ENCODE assay signal across 19 mouse cellular contexts in genomic region chr5:27874211-27874610, GRCm38 (mm10). TPM values are rescaled to one million over a fixed set of nuclear protein-coding genes. Genes with fewer than 3 reads are reported as not detected.
DNase-seq lines count a peak whose midpoint lies in the region; ATAC-seq lines count a peak whose summit lies in the region.
"Had no signal": no experiment of that assay in that cellular context is flagged by ENCODE, and none has a peak within 500 bp of the region (broad histone marks: within the 10 kb centered on the region; RNA-seq: fewer than 3 reads in every experiment).

No protein-coding gene starts in this region.

- peak overlapping the region; percentile 67 for H3K27ac ChIP-seq in midbrain, embryonic 13.5 days
- H3K27ac ChIP-seq in midbrain, embryonic 11.5 days (ENCODE audit: low read depth, low read length): no peak overlapping the region
- H3K27ac ChIP-seq in forebrain, embryonic 15.5 days (replicated peaks): peak overlapping the region; percentile 55; the same call in 1 of the 2 replicates
- 0 out of 2 replicates have a peak overlapping the region, but pooled peaks have one; percentile 56 for H3K27ac ChIP-seq in hindbrain, embryonic 10.5 days
- H3K27ac ChIP-seq in neural tube, embryonic 14.5 days (ENCODE audit: low read depth, low read length): 0 out of 2 replicates have a peak overlapping the region, but pooled peaks have one; percentile 1
- H3K27ac ChIP-seq: embryonic facial prominence, embryonic 10.5 days had no signal

- no peak overlapping the region for H3K9ac ChIP-seq in midbrain, embryonic 13.5 days (replicated peaks)
- no peak overlapping the region for H3K9ac ChIP-seq in midbrain, embryonic 11.5 days (ENCODE audit: low read length)
- no peak overlapping the region for H3K9ac ChIP-seq in forebrain, embryonic 15.5 days (replicated peaks)
- no peak overlapping the region for H3K9ac ChIP-seq in neural tube, embryonic 14.5 days (replicated peaks; ENCODE audit: low read depth, low read length)
- H3K9ac ChIP-seq: liver, postnatal 0 days had no signal

- no peak overlapping the region for H3K4me3 ChIP-seq in midbrain, embryonic 13.5 days (replicated peaks)
- H3K4me3 ChIP-seq in midbrain, embryonic 11.5 days (ENCODE audit: low read depth, low read length): no peak overlapping the region
- no peak overlapping the region for H3K4me3 ChIP-seq in forebrain, embryonic 15.5 days
- H3K4me3 ChIP-seq in hindbrain, embryonic 10.5 days: no peak overlapping the region
- no peak overlapping the region for H3K4me3 ChIP-seq in neural tube, embryonic 14.5 days (ENCODE audit: low read depth, low read length)
- H3K4me3 ChIP-seq: embryonic facial prominence, embryonic 10.5 days; erythroblast, embryonic 14.5 days; megakaryocyte, embryonic 14.5 days had no signal

- DNase-seq in midbrain, embryonic 11.5 days (ENCODE audit: low spot score, missing footprints): no peak
- DNase-seq in hindbrain, embryonic 10.5 days (ENCODE audit: low spot score): no peak
- no peak for DNase-seq in kidney, postnatal 4 days
- DNase-seq in cerebellum, adult 11-12 months: no peak
- DNase-seq: heart, adult 18-20 months; kidney, adult 18-20 months; kidney, postnatal 14 days; liver; liver, postnatal 0 days; lung, postnatal 14 days; spleen, adult 18-20 months had no signal

- no peaks in the 10 kb centered on the region for H3K27me3 ChIP-seq in midbrain, embryonic 13.5 days
- H3K27me3 ChIP-seq in midbrain, embryonic 11.5 days (ENCODE audit: control insufficient read depth, insufficient read depth, low read length): no peaks in the 10 kb centered on the region
- H3K27me3 ChIP-seq in forebrain, embryonic 15.5 days: no peaks in the 10 kb centered on the region
- no peaks in the 10 kb centered on the region for H3K27me3 ChIP-seq in hindbrain, embryonic 10.5 days (ENCODE audit: insufficient read depth, poor library complexity, severe bottlenecking)
- H3K27me3 ChIP-seq in neural tube, embryonic 14.5 days (ENCODE audit: control insufficient read depth, insufficient read depth, low read length): no peaks in the 10 kb centered on the region

- H3K9me3 ChIP-seq in midbrain, embryonic 13.5 days: no peaks in the 10 kb centered on the region
- H3K9me3 ChIP-seq in midbrain, embryonic 11.5 days (ENCODE audit: control insufficient read depth, low read length): no peaks in the 10 kb centered on the region
- H3K9me3 ChIP-seq in forebrain, embryonic 15.5 days: no peaks in the 10 kb centered on the region
- no peaks in the 10 kb centered on the region for H3K9me3 ChIP-seq in hindbrain, embryonic 10.5 days
- H3K9me3 ChIP-seq in neural tube, embryonic 14.5 days (ENCODE audit: control insufficient read depth, low read length): no peaks in the 10 kb centered on the region
- H3K9me3 ChIP-seq: embryonic facial prominence, embryonic 10.5 days; megakaryocyte, embryonic 14.5 days had no signal

- H3K4me1 ChIP-seq in midbrain, embryonic 13.5 days (replicated peaks): peaks cover 25% of the 10 kb centered on the region
- peaks cover 4% of the 10 kb centered on the region for H3K4me1 ChIP-seq in midbrain, embryonic 11.5 days (ENCODE audit: control insufficient read depth, insufficient read depth, low read length)
- peaks cover 14% of the 10 kb centered on the region for H3K4me1 ChIP-seq in forebrain, embryonic 15.5 days
- peaks cover 23% of the 10 kb centered on the region for H3K4me1 ChIP-seq in hindbrain, embryonic 10.5 days (replicated peaks)
- H3K4me1 ChIP-seq in neural tube, embryonic 14.5 days (ENCODE audit: control insufficient read depth, insufficient read depth, low read length): peaks cover 8% of the 10 kb centered on the region; the same call in 1 of the 2 replicates
- H3K4me1 ChIP-seq: megakaryocyte, embryonic 14.5 days had no signal

- no peaks in the 10 kb centered on the region for H3K36me3 ChIP-seq in midbrain, embryonic 13.5 days
- H3K36me3 ChIP-seq in midbrain, embryonic 11.5 days (ENCODE audit: control insufficient read depth, insufficient read depth, low read length): no peaks in the 10 kb centered on the region
- H3K36me3 ChIP-seq in forebrain, embryonic 15.5 days: no peaks in the 10 kb centered on the region
- H3K36me3 ChIP-seq in hindbrain, embryonic 10.5 days: no peaks in the 10 kb centered on the region
- no peaks in the 10 kb centered on the region for H3K36me3 ChIP-seq in neural tube, embryonic 14.5 days (ENCODE audit: control insufficient read depth, insufficient read depth, low read length)
- H3K36me3 ChIP-seq: embryonic facial prominence, embryonic 10.5 days had no signal

- H3K4me2 ChIP-seq in midbrain, embryonic 13.5 days (replicated peaks): no peak overlapping the region
- H3K4me2 ChIP-seq in midbrain, embryonic 11.5 days: no peak overlapping the region
- no peak overlapping the region for H3K4me2 ChIP-seq in forebrain, embryonic 15.5 days (replicated peaks)
- no peak overlapping the region for H3K4me2 ChIP-seq in neural tube, embryonic 14.5 days (ENCODE audit: low read depth, low read length)

- ATAC-seq in midbrain, embryonic 13.5 days: no peak
- ATAC-seq in midbrain, embryonic 11.5 days (ENCODE audit: low FRiP score): no peak
- 0 out of 2 replicates have a peak, but pooled peaks have one; percentile 14 for ATAC-seq in forebrain, embryonic 15.5 days (replicated peaks)
- no peak for ATAC-seq in neural tube, embryonic 14.5 days (ENCODE audit: low read depth)
- ATAC-seq: liver, postnatal 0 days had no signal

- 87% methylated on average over 5 of the region's 5 CpGs for WGBS in midbrain, embryonic 13.5 days
- 87% methylated on average over 5 of the region's 5 CpGs for WGBS in midbrain, embryonic 11.5 days
- WGBS in forebrain, embryonic 15.5 days: 73% methylated on average over 5 of the region's 5 CpGs
- 89% methylated on average over 5 of the region's 5 CpGs for WGBS in hindbrain, embryonic 10.5 days
- WGBS in neural tube, embryonic 14.5 days: 80% methylated on average over 5 of the region's 5 CpGs

RNA-seq across cellular contexts. Expression of gene Htr5a, which starts 32.3 kb away (rescaled TPM):
- polyA plus RNA-seq in midbrain, embryonic 13.5 days (2015; fragmentation: Nextera tagmentation; extraction: Ambion mirVana): 0.48 and 0.52 TPM in 2 replicates
- 0.04 TPM in 1 of 2 replicates, not detected in the other for polyA plus RNA-seq in midbrain, embryonic 11.5 days (2014; fragmentation: Nextera tagmentation; extraction: Ambion mirVana)
- polyA plus RNA-seq in forebrain, embryonic 15.5 days (2015; fragmentation: Nextera tagmentation; extraction: Ambion mirVana): 0.66 and 0.72 TPM in 2 replicates
- 0.07 TPM in 1 of 2 replicates, not detected in the other for polyA plus RNA-seq in hindbrain, embryonic 10.5 days (2016; fragmentation: Nextera tagmentation; extraction: Ambion mirVana)
- polyA plus RNA-seq in neural tube, embryonic 14.5 days (2014; fragmentation: Nextera tagmentation; extraction: Ambion mirVana): 1.2 and 1.6 TPM in 2 replicates
- polyA plus RNA-seq: embryonic facial prominence, embryonic 10.5 days; erythroblast, embryonic 14.5 days; heart, embryonic 14.5 days; liver, postnatal 0 days; stomach, embryonic 14.5 days had no signal
